Mouse (Mus musculus) retina, embryonic 14.5 days (tissue): ENCODE measurements around the gene Gmeb1.

Experiments
- DNase-seq: peaks from one replicate; pipeline ENCODE4 v3.0.0-alpha.2; 2015; ENCODE audit warnings: low spot score

Gene Gmeb1

GRCm38 (mm10) chr4:132274156-132274862 lies 12.9 kb upstream of the Gmeb1 start, which contains the start of gene Taf12:
Gene Taf12, plus strand, starts transcription at chr4:132274375.
- DNase-seq = peak; percentile 94

- no peak for DNase-seq
Measured at GRCm38 (mm10) chr4:132273166-132273565, 11.8 kb upstream of the Gmeb1 start.

- peak; percentile 95 for DNase-seq
Measured at GRCm38 (mm10) chr4:132269740-132270560, 8.5 kb upstream of the Gmeb1 start.

GRCm38 (mm10) chr4:132268871-132269739 lies 7.7 kb upstream of the Gmeb1 start:
- peak; percentile 61 for DNase-seq

GRCm38 (mm10) chr4:132266835-132267349 lies 5.5 kb upstream of the Gmeb1 start:
- DNase-seq = no peak

GRCm38 (mm10) chr4:132263313-132263712 lies 1.9 kb upstream of the Gmeb1 start:
- DNase-seq = no peak

GRCm38 (mm10) chr4:132262358-132262616 lies 885 bp upstream of the Gmeb1 start:
- DNase-seq = no peak

GRCm38 (mm10) chr4:132260404-132261379 lies 710 bp downstream of the Gmeb1 start:
- DNase-seq = peak; percentile 67

GRCm38 (mm10) chr4:132259248-132259647 lies 2.2 kb downstream of the Gmeb1 start:
- no peak for DNase-seq

GRCm38 (mm10) chr4:132256384-132256783 lies 5.0 kb downstream of the Gmeb1 start:
- no peak for DNase-seq

GRCm38 (mm10) chr4:132254986-132255385 lies 6.4 kb downstream of the Gmeb1 start:
- DNase-seq = peak; percentile 39

GRCm38 (mm10) chr4:132253622-132254021 lies 7.8 kb downstream of the Gmeb1 start:
- DNase-seq = no peak

- DNase-seq = no peak
Measured at GRCm38 (mm10) chr4:132253128-132253527, 8.3 kb downstream of the Gmeb1 start.

GRCm38 (mm10) chr4:132251596-132251995 lies 9.8 kb downstream of the Gmeb1 start:
- no peak for DNase-seq

GRCm38 (mm10) chr4:132247451-132247997 lies 13.9 kb downstream of the Gmeb1 start:
- DNase-seq = no peak

- no peak for DNase-seq
Measured at GRCm38 (mm10) chr4:132245643-132246042, 15.8 kb downstream of the Gmeb1 start.

GRCm38 (mm10) chr4:132241208-132241607 lies 20.2 kb downstream of the Gmeb1 start:
- no peak for DNase-seq

- DNase-seq = no peak
Measured at GRCm38 (mm10) chr4:132240367-132240766, 21.0 kb downstream of the Gmeb1 start.

GRCm38 (mm10) chr4:132238356-132238755 lies 23.0 kb downstream of the Gmeb1 start:
- no peak for DNase-seq

- DNase-seq = no peak
Measured at GRCm38 (mm10) chr4:132234710-132235109, 26.7 kb downstream of the Gmeb1 start.

- DNase-seq = no peak
Measured at GRCm38 (mm10) chr4:132230422-132230821, 31.0 kb downstream of the Gmeb1 start.
